Mouse (Mus musculus) G1E (cell line): ENCODE results near the gene Rptor.

Source experiments
- CTCF ChIP-seq: IDR thresholded peaks from 2 replicates; pipeline ENCODE4 v1.5.1; 2012; ENCODE audit warnings: low read depth, low read length, inconsistent platforms, mixed read lengths
- GATA1 ChIP-seq: IDR thresholded peaks from 2 replicates; pipeline ENCODE4 v1.6.1; 2012; ENCODE audit warnings: borderline replicate concordance, low read length, inconsistent platforms, mixed read lengths
- GATA2 ChIP-seq: IDR thresholded peaks from 2 replicates; pipeline ENCODE4 v1.6.1; 2012; ENCODE audit warnings: low read depth, low read length, inconsistent platforms, borderline replicate concordance
- POLR2AphosphoS5 ChIP-seq: IDR thresholded peaks from 2 replicates; pipeline ENCODE4 v1.6.1; 2012; ENCODE audit warnings: low read depth, low read length, inconsistent platforms; ENCODE audit not compliant: insufficient replicate concordance
- TAL1 ChIP-seq: conservative IDR thresholded peaks from 2 replicates; pipeline ENCODE4 v1.6.1; 2012; ENCODE audit warnings: low read depth, low read length, inconsistent platforms, mixed read lengths

DNA sequence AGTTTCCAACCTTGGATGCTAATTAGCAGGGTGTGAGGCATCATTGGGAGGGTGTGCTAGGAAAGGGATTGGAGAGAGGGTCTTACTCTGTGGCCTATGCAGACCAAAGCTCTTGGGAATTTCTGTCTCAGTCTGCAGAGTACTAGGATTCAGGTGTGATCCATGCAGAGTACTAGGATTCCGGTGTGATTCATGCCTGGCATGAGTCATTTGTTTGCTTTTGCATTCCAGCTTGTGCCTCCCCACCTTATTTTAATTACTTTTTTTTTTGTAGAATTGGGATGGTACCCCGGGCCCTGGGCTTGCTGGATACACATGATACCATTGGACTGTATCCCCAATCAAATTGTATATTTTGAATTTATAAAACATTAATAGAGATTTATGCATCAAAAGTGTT, 93.7 kb downstream of the Rptor start:
- TF ChIP-seq GATA1, result no peak
- TF ChIP-seq CTCF, result no peak
- TF ChIP-seq POLR2AphosphoS5, result no peak
- TF ChIP-seq GATA2, result no peak
- no peak for TF ChIP-seq TAL1
